Mouse (Mus musculus): ENCODE data around the gene Styx. TPM values are rescaled to one million over a fixed set of nuclear protein-coding genes. Genes with fewer than 3 reads are reported as not detected.

Gene Styx
- total and polyA plus RNA-seq, 2 experiments from 2014 or later: 35.9 to 72.2 TPM

- ATAC-seq (no peak), DNase-seq (no peak)
- Histone ChIP-seq H3K4me3 (ENCODE audit: low read depth, low read length) (no peak overlapping the region), H3K9me3 (ENCODE audit: low read length) (no peaks in the 10 kb centered on the region), H3K4me1 (ENCODE audit: insufficient read depth) (no peaks in the 10 kb centered on the region), H3K27ac (ENCODE audit: low read depth, low read length) (no peak overlapping the region), H3K4me2 (ENCODE audit: low read depth) (no peak overlapping the region), H3K36me3 (ENCODE audit: insufficient read depth) (no peaks in the 10 kb centered on the region), H3K27me3 (ENCODE audit: insufficient read depth, low read length) (no peaks in the 10 kb centered on the region), H3K9ac (no peak overlapping the region)
- TF ChIP-seq CTCF (IDR thresholded peaks at IDR 0.05; ENCODE audit: low read depth): no peak
- 72% methylated on average over 4 of the region's 4 CpGs for WGBS
These were observed 68.4 kb downstream of the Styx start for GRCm38 (mm10) chr14:45419323-45419722.

GRCm38 (mm10) chr14:45422371-45422770 lies 71.5 kb downstream of the Styx start:
- no peak overlapping the region for H3K27ac ChIP-seq (ENCODE audit: low read depth, low read length)
- DNase-seq (no peak), ATAC-seq (no peak)
- no peak overlapping the region for H3K4me2 ChIP-seq (ENCODE audit: low read depth)
- no peak overlapping the region for H3K4me3 ChIP-seq (ENCODE audit: low read depth, low read length)
- no peaks in the 10 kb centered on the region for H3K27me3 ChIP-seq (ENCODE audit: insufficient read depth, low read length)
- WGBS: 56% methylated on average over 4 of the region's 4 CpGs
- no peaks in the 10 kb centered on the region; the same call in 1 of the 2 replicates for H3K9me3 ChIP-seq (ENCODE audit: low read length)
- no peaks in the 10 kb centered on the region for H3K4me1 ChIP-seq (ENCODE audit: insufficient read depth)
- TF ChIP-seq CTCF (IDR thresholded peaks at IDR 0.05; ENCODE audit: low read depth): no peak
- no peak overlapping the region for H3K9ac ChIP-seq
- no peaks in the 10 kb centered on the region for H3K36me3 ChIP-seq (ENCODE audit: insufficient read depth)

GRCm38 (mm10) chr14:45423220-45423619 lies 72.3 kb downstream of the Styx start:
- no peaks in the 10 kb centered on the region for H3K27me3 ChIP-seq (ENCODE audit: insufficient read depth, low read length)
- no peak overlapping the region for H3K27ac ChIP-seq (ENCODE audit: low read depth, low read length)
- WGBS: 7% methylated on average over 5 of the region's 5 CpGs
- no peak overlapping the region for H3K4me3 ChIP-seq (ENCODE audit: low read depth, low read length)
- DNase-seq (peak; percentile 88), ATAC-seq (peak; percentile 76)
- H3K36me3 ChIP-seq (ENCODE audit: insufficient read depth): no peaks in the 10 kb centered on the region
- H3K9me3 ChIP-seq (ENCODE audit: low read length): no peaks in the 10 kb centered on the region; the same call in 1 of the 2 replicates
- H3K4me2 ChIP-seq (ENCODE audit: low read depth): no peak overlapping the region
- TF ChIP-seq CTCF (IDR thresholded peaks at IDR 0.05; ENCODE audit: low read depth): peak; percentile 80
- H3K9ac ChIP-seq: no peak overlapping the region
- no peaks in the 10 kb centered on the region for H3K4me1 ChIP-seq (ENCODE audit: insufficient read depth)

GRCm38 (mm10) chr14:45430066-45430842 lies 79.4 kb downstream of the Styx start:
- DNase-seq: no peak
- no peak for ATAC-seq
- Histone ChIP-seq H3K4me1 (ENCODE audit: insufficient read depth) (no peaks in the 10 kb centered on the region), H3K4me3 (ENCODE audit: low read depth, low read length) (no peak overlapping the region), H3K27me3 (ENCODE audit: insufficient read depth, low read length) (no peaks in the 10 kb centered on the region), H3K27ac (ENCODE audit: low read depth, low read length) (no peak overlapping the region), H3K36me3 (ENCODE audit: insufficient read depth) (no peaks in the 10 kb centered on the region), H3K4me2 (ENCODE audit: low read depth) (no peak overlapping the region), H3K9ac (no peak overlapping the region), H3K9me3 (ENCODE audit: low read length) (no peaks in the 10 kb centered on the region; the same call in 1 of the 2 replicates)
- 91% methylated on average over 13 of the region's 13 CpGs for WGBS
- no peak for TF ChIP-seq CTCF (IDR thresholded peaks at IDR 0.05; ENCODE audit: low read depth)

GRCm38 (mm10) chr14:45432003-45432402 lies 81.1 kb downstream of the Styx start:
- no peaks in the 10 kb centered on the region for H3K4me1 ChIP-seq (ENCODE audit: insufficient read depth)
- no peak overlapping the region for H3K4me2 ChIP-seq (ENCODE audit: low read depth)
- no peak overlapping the region for H3K4me3 ChIP-seq (ENCODE audit: low read depth, low read length)
- WGBS: 75% methylated on average over 4 of the region's 4 CpGs
- H3K9me3 ChIP-seq (ENCODE audit: low read length): no peaks in the 10 kb centered on the region
- no peak overlapping the region for H3K27ac ChIP-seq (ENCODE audit: low read depth, low read length)
- no peak for DNase-seq
- no peaks in the 10 kb centered on the region for H3K27me3 ChIP-seq (ENCODE audit: insufficient read depth, low read length)
- no peak for ATAC-seq
- TF ChIP-seq CTCF (IDR thresholded peaks at IDR 0.05; ENCODE audit: low read depth): peak; percentile 56
- no peaks in the 10 kb centered on the region for H3K36me3 ChIP-seq (ENCODE audit: insufficient read depth)
- no peak overlapping the region for H3K9ac ChIP-seq

GRCm38 (mm10) chr14:45434220-45434619 lies 83.3 kb downstream of the Styx start:
- Histone ChIP-seq H3K4me2 (ENCODE audit: low read depth) (no peak overlapping the region), H3K36me3 (ENCODE audit: insufficient read depth) (no peaks in the 10 kb centered on the region), H3K4me3 (ENCODE audit: low read depth, low read length) (no peak overlapping the region), H3K27ac (ENCODE audit: low read depth, low read length) (no peak overlapping the region), H3K4me1 (ENCODE audit: insufficient read depth) (no peaks in the 10 kb centered on the region), H3K9ac (no peak overlapping the region), H3K9me3 (ENCODE audit: low read length) (no peaks in the 10 kb centered on the region), H3K27me3 (ENCODE audit: insufficient read depth, low read length) (no peaks in the 10 kb centered on the region)
- peak; percentile 36; the same call in 1 of the 2 replicates for TF ChIP-seq CTCF (IDR thresholded peaks at IDR 0.05; ENCODE audit: low read depth)
- WGBS: 73% methylated on average over 6 of the region's 6 CpGs
- DNase-seq: no peak
- no peak for ATAC-seq

- WGBS: 84% methylated on average over 19 of the region's 19 CpGs
- Histone ChIP-seq H3K9me3 (ENCODE audit: low read length) (no peaks in the 10 kb centered on the region), H3K4me3 (ENCODE audit: low read depth, low read length) (no peak overlapping the region), H3K36me3 (ENCODE audit: insufficient read depth) (no peaks in the 10 kb centered on the region), H3K9ac (no peak overlapping the region), H3K27ac (ENCODE audit: low read depth, low read length) (no peak overlapping the region), H3K4me1 (ENCODE audit: insufficient read depth) (no peaks in the 10 kb centered on the region), H3K27me3 (ENCODE audit: insufficient read depth, low read length) (no peaks in the 10 kb centered on the region), H3K4me2 (ENCODE audit: low read depth) (no peak overlapping the region)
- ATAC-seq (no peak), DNase-seq (no peak)
- TF ChIP-seq CTCF (IDR thresholded peaks at IDR 0.05; ENCODE audit: low read depth): no peak
These were observed 87.5 kb downstream of the Styx start for GRCm38 (mm10) chr14:45438250-45438930.

Measured in forebrain, postnatal 0 days (tissue).